Mouse (Mus musculus) intestine, embryonic 14.5 days (tissue): ENCODE measurements around the gene Bcl6b. TPM values are rescaled to one million over a fixed set of nuclear protein-coding genes. Genes with fewer than 3 reads are reported as not detected.
A peak's percentile ranks its signal among the peaks of the same experiment; 100 is the strongest.

ENCODE experiments used
- ATAC-seq: fragments of 200-750 bp; cut with Nextera tagmentation; replicated peaks from 2 replicates; pipeline ENCODE4 v1.8.0; 2017; ENCODE audit warnings: low read depth, moderate number of reproducible peaks, moderate TSS enrichment, moderate library complexity; ENCODE audit not compliant: low FRiP score, low TSS enrichment
- DNase-seq: peaks from one replicate; pipeline ENCODE4 v3.0.0-alpha.2; 2018; ENCODE audit warnings: low spot score
- H3K27ac ChIP-seq: fragments of 300-500 bp; sonication (generic); 2 replicates; pipeline ENCODE4 v1.5.1; 2014; ENCODE audit warnings: low read depth, mild to moderate bottlenecking, control low read depth
- H3K27me3 ChIP-seq: fragments of 300-500 bp; sonication (generic); replicated peaks from 2 replicates; pipeline ENCODE4 v1.6.1; 2014; ENCODE audit warnings: low read length, control low read depth; ENCODE audit not compliant: control insufficient read depth, insufficient read depth
- H3K36me3 ChIP-seq: fragments of 300-500 bp; sonication (generic); 2 replicates; pipeline ENCODE4 v1.6.1; 2014; ENCODE audit warnings: low read length, control low read depth; ENCODE audit not compliant: control insufficient read depth, insufficient read depth
- H3K4me1 ChIP-seq: fragments of 300-500 bp; sonication (generic); replicated peaks from 2 replicates; pipeline ENCODE4 v1.6.1; 2014; ENCODE audit warnings: low read length, control low read depth, mixed read lengths; ENCODE audit not compliant: control insufficient read depth, insufficient read depth
- H3K4me2 ChIP-seq: fragments of 300-500 bp; sonication (generic); 2 replicates; pipeline ENCODE4 v1.6.1; 2014; ENCODE audit warnings: low read length
- H3K4me3 ChIP-seq: fragments of 300-500 bp; sonication (generic); 2 replicates; pipeline ENCODE4 v1.5.1; 2014; ENCODE audit warnings: low read depth, low read length, control low read depth, mixed read lengths
- H3K9ac ChIP-seq: fragments of 300-500 bp; sonication (generic); 2 replicates; pipeline ENCODE4 v1.6.1; 2014; ENCODE audit warnings: mild to moderate bottlenecking, low read length
- H3K9me3 ChIP-seq: fragments of 300-500 bp; sonication (generic); 2 replicates; pipeline ENCODE4 v1.6.1; 2016; ENCODE audit warnings: low read length, control low read depth; ENCODE audit not compliant: control insufficient read depth
- WGBS: fragments of 180-500 bp; shearing (Covaris S2); extraction: QIAGEN DNeasy Blood & Tissue Kit; methylation state at CpG from one replicate; pipeline ENCODE4 v1.1.7; 2014; 5-methylcytosine and 5-hydroxymethylcytosine counted together
- polyA plus RNA-seq: library from polyadenylated mRNA; unstranded; fragments of >200 nt; fragmentation: Nextera tagmentation; extraction: Ambion mirVana; gene quantifications from 2 replicates; pipeline ENCODE4 v1.2.1, GENCODE M21; 2014

Gene Bcl6b
- polyA plus RNA-seq = 11.7 and 12.2 TPM in 2 replicates

- no peak for DNase-seq
- H3K27ac ChIP-seq = peak within 1 kb of the TSS; percentile 62
- peak within 1 kb of the TSS; percentile 25 for H3K4me3 ChIP-seq
- peak within 1 kb of the TSS; percentile 50 for H3K4me2 ChIP-seq
- H3K4me1 ChIP-seq = 0 out of 2 replicates have a peak, but pooled peaks cover 21% of the 10 kb centered on the region
- 3% methylated on average over 39 of the region's 39 CpGs for WGBS
- ATAC-seq = no peak
- peaks cover 57% of the 10 kb centered on the region for H3K27me3 ChIP-seq
- H3K36me3 ChIP-seq = 0 out of 2 replicates have a peak, but pooled peaks cover 1% of the 10 kb centered on the region
- H3K9ac ChIP-seq = peak within 1 kb of the TSS; percentile 41
- no peaks in the 10 kb centered on the region for H3K9me3 ChIP-seq
Observed at GRCm38 (mm10) chr11:70229260-70230010, at the start of gene Bcl6b. TSS of gene Bcl6b (minus strand) at chr11:70229798.

GRCm38 (mm10) chr11:70278961-70279360, 49.4 kb upstream of the Bcl6b start:
- Histone ChIP-seq H3K4me1 (no peaks in the 10 kb centered on the region), H3K27me3 (no peaks in the 10 kb centered on the region), H3K4me2 (no peak overlapping the region), H3K27ac (no peak overlapping the region), H3K9me3 (no peaks in the 10 kb centered on the region), H3K9ac (no peak overlapping the region), H3K36me3 (no peaks in the 10 kb centered on the region), H3K4me3 (no peak overlapping the region)
- 74% methylated on average over 3 of the region's 3 CpGs for WGBS
- DNase-seq = no peak
- no peak for ATAC-seq

GRCm38 (mm10) chr11:70271641-70272040, 42.0 kb upstream of the Bcl6b start:
- no peak for DNase-seq
- Histone ChIP-seq H3K27me3 (no peaks in the 10 kb centered on the region), H3K4me2 (no peak overlapping the region), H3K9me3 (no peaks in the 10 kb centered on the region), H3K36me3 (no peaks in the 10 kb centered on the region), H3K27ac (no peak overlapping the region), H3K9ac (no peak overlapping the region), H3K4me1 (no peaks in the 10 kb centered on the region), H3K4me3 (no peak overlapping the region)
- no peak for ATAC-seq
- 76% methylated on average over 7 of the region's 7 CpGs for WGBS

GRCm38 (mm10) chr11:70266405-70266804, 36.8 kb upstream of the Bcl6b start:
- DNase-seq = no peak

GRCm38 (mm10) chr11:70265819-70266218, 36.2 kb upstream of the Bcl6b start:
- H3K27me3 ChIP-seq = no peaks in the 10 kb centered on the region
- no peaks in the 10 kb centered on the region for H3K9me3 ChIP-seq
- 74% methylated on average over 4 of the region's 4 CpGs for WGBS
- no peak overlapping the region for H3K4me3 ChIP-seq
- no peak overlapping the region for H3K27ac ChIP-seq
- DNase-seq (no peak), ATAC-seq (no peak)
- no peak overlapping the region for H3K9ac ChIP-seq
- H3K36me3 ChIP-seq = no peaks in the 10 kb centered on the region
- H3K4me2 ChIP-seq = no peak overlapping the region
- no peaks in the 10 kb centered on the region for H3K4me1 ChIP-seq

More at GRCm38 (mm10) chr11:70266405-70266804, 36.8 kb upstream of the Bcl6b start:
- ATAC-seq = no peak
- 92% methylated on average over 1 of the region's 1 CpGs for WGBS
- H3K4me3 ChIP-seq = no peak overlapping the region
- no peak overlapping the region for H3K9ac ChIP-seq
- no peaks in the 10 kb centered on the region for H3K27me3 ChIP-seq
- no peaks in the 10 kb centered on the region for H3K4me1 ChIP-seq
- no peaks in the 10 kb centered on the region for H3K36me3 ChIP-seq
- H3K4me2 ChIP-seq = no peak overlapping the region
- H3K27ac ChIP-seq = no peak overlapping the region
- H3K9me3 ChIP-seq = no peaks in the 10 kb centered on the region

GRCm38 (mm10) chr11:70265252-70265651, 35.7 kb upstream of the Bcl6b start:
- no peak overlapping the region for H3K4me3 ChIP-seq
- H3K27me3 ChIP-seq = no peaks in the 10 kb centered on the region
- no peak for ATAC-seq
- DNase-seq = no peak
- H3K4me1 ChIP-seq = no peaks in the 10 kb centered on the region
- no peak overlapping the region for H3K9ac ChIP-seq
- no peaks in the 10 kb centered on the region for H3K36me3 ChIP-seq
- 47% methylated on average over 3 of the region's 3 CpGs for WGBS
- H3K27ac ChIP-seq = no peak overlapping the region
- no peaks in the 10 kb centered on the region for H3K9me3 ChIP-seq
- no peak overlapping the region for H3K4me2 ChIP-seq

GRCm38 (mm10) chr11:70259035-70259434, 29.4 kb upstream of the Bcl6b start:
- Histone ChIP-seq H3K9me3 (no peaks in the 10 kb centered on the region), H3K36me3 (no peaks in the 10 kb centered on the region), H3K4me2 (no peak overlapping the region), H3K4me3 (no peak overlapping the region), H3K27ac (no peak overlapping the region), H3K4me1 (peaks cover 8% of the 10 kb centered on the region; the same call in 1 of the 2 replicates), H3K27me3 (peaks cover 25% of the 10 kb centered on the region), H3K9ac (no peak overlapping the region)
- DNase-seq = no peak
- no peak for ATAC-seq
- 85% methylated on average over 4 of the region's 4 CpGs for WGBS

GRCm38 (mm10) chr11:70254931-70255531, 25.4 kb upstream of the Bcl6b start, which contains the start of gene Alox12:
TSS of gene Alox12 (minus strand) at chr11:70255353.
- Histone ChIP-seq H3K9ac (peak within 1 kb of the TSS; percentile 10; the same call in 1 of the 2 replicates), H3K27ac (no peak within 1 kb of the TSS), H3K4me1 (peaks cover 8% of the 10 kb centered on the region; the same call in 1 of the 2 replicates), H3K4me3 (peak within 1 kb of the TSS; percentile 25), H3K36me3 (no peaks in the 10 kb centered on the region), H3K9me3 (no peaks in the 10 kb centered on the region), H3K4me2 (peak within 1 kb of the TSS; percentile 47), H3K27me3 (peaks cover 44% of the 10 kb centered on the region)
- WGBS = under 1% methylated on average over 25 of the region's 25 CpGs
- ATAC-seq = no peak
- peak; percentile 64 for DNase-seq
